Mouse (Mus musculus): ENCODE data around the gene Cldn34b1. TPM values are rescaled to one million over a fixed set of nuclear protein-coding genes. Genes with fewer than 3 reads are reported as not detected.

Cldn34b1 gene
- not detected in 2 replicates for polyA plus RNA-seq (2012; rRNA removed)

DNA sequence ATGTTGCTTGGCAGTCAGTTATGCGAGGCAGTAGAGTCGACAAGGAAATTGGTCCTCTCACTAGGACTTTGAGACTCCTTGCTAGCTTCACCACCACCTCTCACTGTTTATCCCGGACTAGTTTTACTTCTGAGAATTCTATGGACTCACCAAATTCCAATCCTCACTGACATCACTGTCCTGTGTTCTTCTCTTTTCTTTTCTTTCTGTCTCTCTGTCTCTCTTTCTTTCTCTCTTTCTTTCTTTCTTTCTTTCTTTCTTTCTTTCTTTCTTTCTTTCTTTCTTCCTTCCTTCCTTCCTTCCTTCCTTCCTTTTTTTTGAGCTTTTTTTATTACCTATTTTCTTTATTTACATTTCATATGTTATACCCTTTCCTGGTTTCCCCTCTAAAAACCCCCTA lies at the start of gene Cldn34b1:
Gene Cldn34b1 (minus strand): TSS at position 101 of the 400 bp plus-strand sequence.

DNA sequence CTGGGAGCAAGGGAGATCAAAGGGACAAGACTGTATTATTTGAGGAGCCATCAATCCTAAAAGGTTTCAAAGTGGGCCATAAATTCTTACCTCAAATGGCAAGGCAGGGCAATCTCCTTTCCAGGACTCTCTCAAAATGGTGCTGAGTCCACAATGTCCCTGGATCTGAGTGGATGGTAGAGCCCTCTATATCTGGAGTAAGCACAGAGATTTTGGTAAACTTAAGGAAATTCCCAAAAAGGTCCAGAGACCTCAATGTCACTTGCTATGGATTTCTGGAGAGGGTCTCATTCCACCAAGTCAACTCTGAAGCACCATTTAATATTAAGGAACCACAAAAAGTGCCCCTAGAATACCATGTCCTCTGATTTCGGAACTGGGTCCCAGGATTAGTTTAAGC lies 45.8 kb upstream of the Cldn34b1 start, which contains the start of gene Magea6:
Gene Magea6 (minus strand): TSS at position 101 of the 400 bp plus-strand sequence.

Other genes starting within 250 kb of the Cldn34b1 start
- gene Magea6, start 45.7 kb upstream of the Cldn34b1 start, polyA plus RNA-seq (2012; rRNA removed), result not detected in 2 replicates
- not detected in 2 replicates for gene Magea3, start 59.2 kb upstream of the Cldn34b1 start, polyA plus RNA-seq (2012; rRNA removed)
- gene Magea8, start 105.6 kb upstream of the Cldn34b1 start, polyA plus RNA-seq (2012; rRNA removed), result not detected in 2 replicates
- gene Magea5, start 172.9 kb upstream of the Cldn34b1 start, polyA plus RNA-seq (2012; rRNA removed), result not detected in 2 replicates
- gene Magea1, start 199.5 kb upstream of the Cldn34b1 start, polyA plus RNA-seq (2012; rRNA removed), result not detected in 2 replicates
- not detected in 2 replicates for gene Magea2, start 203.4 kb upstream of the Cldn34b1 start, polyA plus RNA-seq (2012; rRNA removed)
- gene Cldn34b2, start 238.1 kb upstream of the Cldn34b1 start, polyA plus RNA-seq (2012; rRNA removed), result not detected in 2 replicates

All from central nervous system, embryonic 11.5 days (tissue).